Mouse (Mus musculus) embryonic facial prominence, embryonic 11.5 days (tissue): Measurements from ENCODE around the gene Nipbl. TPM values are rescaled to one million over a fixed set of nuclear protein-coding genes. Genes with fewer than 3 reads are reported as not detected.

Source experiments
- ATAC-seq: fragments of 200-750 bp; cut with Nextera tagmentation; replicated peaks from 2 replicates; pipeline ENCODE4 v1.8.0; 2017; ENCODE audit warnings: low read depth; ENCODE audit not compliant: insufficient number of reproducible peaks, low FRiP score, low TSS enrichment
- DNase-seq: peaks from one replicate; pipeline ENCODE4 v3.0.0-alpha.2; 2015; ENCODE audit warnings: low spot score
- H3K27ac ChIP-seq: fragments of 300-500 bp; sonication (generic); replicated peaks from 2 replicates; pipeline ENCODE4 v1.5.1; 2014; ENCODE audit warnings: mild to moderate bottlenecking, low read depth, low read length, control low read depth
- H3K27me3 ChIP-seq: fragments of 300-500 bp; sonication (generic); 2 replicates; pipeline ENCODE4 v1.6.1; 2014; ENCODE audit warnings: mild to moderate bottlenecking, low read length, moderate library complexity, mixed read lengths; ENCODE audit not compliant: control insufficient read depth, insufficient read depth
- H3K36me3 ChIP-seq: fragments of 300-500 bp; sonication (generic); replicated peaks from 2 replicates; pipeline ENCODE4 v1.6.1; 2014; ENCODE audit warnings: low read depth, mild to moderate bottlenecking, low read length, moderate library complexity, mixed read lengths; ENCODE audit not compliant: control insufficient read depth, insufficient read depth
- H3K4me1 ChIP-seq: fragments of 300-500 bp; sonication (generic); 2 replicates; pipeline ENCODE4 v1.6.1; 2014; ENCODE audit warnings: low read length, mixed read lengths; ENCODE audit not compliant: control insufficient read depth, insufficient read depth
- H3K4me2 ChIP-seq: fragments of 300-500 bp; sonication (generic); 2 replicates; pipeline ENCODE4 v1.6.1; 2014; ENCODE audit warnings: low read depth, mild to moderate bottlenecking, control low read depth, low read length, moderate library complexity
- H3K4me3 ChIP-seq: fragments of 300-500 bp; sonication (generic); 2 replicates; pipeline ENCODE4 v1.5.1; 2014; ENCODE audit warnings: low read depth, low read length, control low read depth
- H3K9ac ChIP-seq: fragments of 300-500 bp; sonication (generic); replicated peaks from 2 replicates; pipeline ENCODE4 v1.6.1; 2014; ENCODE audit warnings: mild to moderate bottlenecking, control low read depth, low read length
- H3K9me3 ChIP-seq: fragments of 300-500 bp; sonication (generic); replicated peaks from 2 replicates; pipeline ENCODE4 v1.6.1; 2016; ENCODE audit warnings: mild to moderate bottlenecking, low read length, inconsistent platforms, mixed read lengths; ENCODE audit not compliant: control insufficient read depth
- WGBS: fragments of 180-500 bp; shearing (Covaris S2); extraction: QIAGEN DNeasy Blood & Tissue Kit; methylation state at CpG from one replicate; pipeline ENCODE4 v1.1.7; 2014; 5-methylcytosine and 5-hydroxymethylcytosine counted together
- polyA plus RNA-seq: library from polyadenylated mRNA; unstranded; fragments of >200 nt; fragmentation: Nextera tagmentation; extraction: Ambion mirVana; gene quantifications from 2 replicates; pipeline ENCODE4 v1.2.1, GENCODE M21; 2014

Gene Nipbl
- polyA plus RNA-seq, 1 experiment from 2014 or later, result 23.5 TPM

- no peaks in the 10 kb centered on the region for H3K36me3 ChIP-seq
- H3K9ac ChIP-seq, result no peak overlapping the region
- ATAC-seq (no peak), DNase-seq (no peak)
- H3K9me3 ChIP-seq, result no peaks in the 10 kb centered on the region
- H3K4me3 ChIP-seq, result no peak overlapping the region
- no peaks in the 10 kb centered on the region for H3K4me1 ChIP-seq
- H3K27me3 ChIP-seq, result no peaks in the 10 kb centered on the region
- 94% methylated on average over 1 of the region's 1 CpGs for WGBS
- H3K27ac ChIP-seq, result no peak overlapping the region
- H3K4me2 ChIP-seq, result no peak overlapping the region
Measured at GRCm38 (mm10) chr15:8411873-8412272, 32.4 kb downstream of the Nipbl start.

- Histone ChIP-seq H3K9ac (no peak overlapping the region), H3K9me3 (no peaks in the 10 kb centered on the region), H3K4me2 (no peak overlapping the region), H3K4me1 (no peaks in the 10 kb centered on the region), H3K27me3 (no peaks in the 10 kb centered on the region), H3K27ac (no peak overlapping the region), H3K4me3 (no peak overlapping the region), H3K36me3 (no peaks in the 10 kb centered on the region)
- no peak for ATAC-seq
- DNase-seq, result no peak
- 92% methylated on average over 1 of the region's 1 CpGs for WGBS
Measured at GRCm38 (mm10) chr15:8411168-8411837, 33.0 kb downstream of the Nipbl start.

GRCm38 (mm10) chr15:8407082-8407481, 37.2 kb downstream of the Nipbl start:
- WGBS, result 84% methylated on average over 2 of the region's 2 CpGs

DNA sequence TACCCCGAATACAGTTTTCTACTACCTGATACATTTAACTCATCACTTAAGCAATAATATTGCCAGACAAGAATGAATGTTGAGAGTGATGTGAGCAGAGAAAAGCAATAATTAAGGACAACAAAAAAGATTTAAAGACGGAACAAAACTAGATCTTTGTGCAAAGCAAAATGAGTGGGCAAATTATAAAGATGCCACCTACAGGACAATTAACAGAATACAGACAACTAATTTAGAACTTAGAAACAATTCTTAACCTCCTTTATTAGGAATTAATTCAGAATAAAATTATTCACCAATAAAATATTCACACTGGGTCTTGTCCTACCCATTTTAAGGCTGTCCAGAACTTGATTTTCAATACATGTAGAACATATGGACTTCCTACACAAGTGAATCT, 38.0 kb downstream of the Nipbl start:
- Histone ChIP-seq H3K9ac (no peak overlapping the region), H3K27me3 (no peaks in the 10 kb centered on the region), H3K9me3 (no peaks in the 10 kb centered on the region), H3K36me3 (no peaks in the 10 kb centered on the region), H3K4me3 (no peak overlapping the region), H3K4me2 (no peak overlapping the region), H3K4me1 (no peaks in the 10 kb centered on the region), H3K27ac (no peak overlapping the region)
- DNase-seq, result no peak
- ATAC-seq, result no peak
- WGBS, result 90% methylated on average over 2 of the region's 2 CpGs

More at GRCm38 (mm10) chr15:8407082-8407481, 37.2 kb downstream of the Nipbl start:
- no peak overlapping the region for H3K9ac ChIP-seq
- no peak for ATAC-seq
- H3K9me3 ChIP-seq, result no peaks in the 10 kb centered on the region
- H3K36me3 ChIP-seq, result no peaks in the 10 kb centered on the region
- no peak overlapping the region for H3K4me2 ChIP-seq
- H3K27ac ChIP-seq, result no peak overlapping the region
- H3K27me3 ChIP-seq, result no peaks in the 10 kb centered on the region
- no peaks in the 10 kb centered on the region for H3K4me1 ChIP-seq
- H3K4me3 ChIP-seq, result no peak overlapping the region
- no peak for DNase-seq

GRCm38 (mm10) chr15:8402591-8402990, 41.7 kb downstream of the Nipbl start:
- Histone ChIP-seq H3K36me3 (no peaks in the 10 kb centered on the region), H3K27ac (no peak overlapping the region), H3K9ac (no peak overlapping the region), H3K27me3 (no peaks in the 10 kb centered on the region), H3K4me2 (no peak overlapping the region), H3K4me1 (no peaks in the 10 kb centered on the region), H3K4me3 (no peak overlapping the region), H3K9me3 (no peaks in the 10 kb centered on the region)
- WGBS, result 86% methylated on average over 2 of the region's 2 CpGs
- DNase-seq (no peak), ATAC-seq (no peak)

GRCm38 (mm10) chr15:8401536-8401935, 42.7 kb downstream of the Nipbl start:
- no peaks in the 10 kb centered on the region for H3K9me3 ChIP-seq
- ATAC-seq, result no peak
- H3K4me1 ChIP-seq, result no peaks in the 10 kb centered on the region
- H3K36me3 ChIP-seq, result no peaks in the 10 kb centered on the region
- H3K27ac ChIP-seq, result no peak overlapping the region
- no peak overlapping the region for H3K4me2 ChIP-seq
- 98% methylated on average over 2 of the region's 2 CpGs for WGBS
- H3K9ac ChIP-seq, result no peak overlapping the region
- no peak overlapping the region for H3K4me3 ChIP-seq
- no peaks in the 10 kb centered on the region for H3K27me3 ChIP-seq
- no peak for DNase-seq

DNA sequence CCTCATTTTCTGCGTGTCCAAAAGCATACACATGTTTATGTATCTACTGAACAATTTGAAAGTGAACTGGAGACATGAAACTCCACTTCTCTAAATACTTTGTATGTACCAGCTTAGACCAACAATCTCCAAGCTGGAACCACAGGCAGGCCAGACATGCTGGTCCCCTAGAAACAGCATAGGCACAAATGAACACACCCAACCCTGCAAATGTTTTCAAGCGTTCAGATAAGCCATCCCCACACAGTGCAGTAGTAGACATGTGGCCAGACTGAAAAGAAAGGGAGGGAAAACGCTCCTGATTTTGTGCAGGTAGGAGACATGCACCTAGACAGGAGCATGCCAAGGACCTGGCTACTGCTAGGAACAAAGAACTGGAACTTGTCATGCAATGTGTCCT, 52.5 kb downstream of the Nipbl start:
- Histone ChIP-seq H3K4me2 (no peak overlapping the region), H3K9ac (no peak overlapping the region), H3K9me3 (no peaks in the 10 kb centered on the region), H3K27ac (no peak overlapping the region), H3K27me3 (no peaks in the 10 kb centered on the region), H3K4me1 (no peaks in the 10 kb centered on the region), H3K36me3 (no peaks in the 10 kb centered on the region), H3K4me3 (no peak overlapping the region)
- 93% methylated on average over 3 of the region's 3 CpGs for WGBS
- ATAC-seq (no peak), DNase-seq (no peak)

DNA sequence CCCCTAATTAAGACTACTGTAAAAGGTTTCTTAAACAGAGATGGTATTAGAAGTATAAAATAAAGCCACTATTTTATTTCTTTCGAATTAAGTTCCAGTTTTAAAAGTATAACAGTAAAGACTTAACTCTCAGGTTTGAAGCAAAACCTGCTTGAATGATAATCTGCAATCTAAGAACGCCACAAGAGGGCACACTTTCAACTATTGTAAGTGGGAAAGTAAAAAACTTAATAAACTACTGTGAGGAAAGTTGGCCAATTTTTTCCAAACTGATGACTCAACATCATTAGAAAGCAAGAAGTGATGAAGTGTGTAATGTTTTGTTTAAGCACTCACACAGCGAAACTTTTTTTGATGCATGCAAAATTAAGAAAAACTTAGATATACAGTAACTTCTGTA, 62.0 kb downstream of the Nipbl start:
- H3K36me3 ChIP-seq, result no peaks in the 10 kb centered on the region
- H3K9ac ChIP-seq, result no peak overlapping the region
- H3K9me3 ChIP-seq, result no peaks in the 10 kb centered on the region
- H3K4me1 ChIP-seq, result no peaks in the 10 kb centered on the region
- no peak overlapping the region for H3K4me3 ChIP-seq
- 75% methylated on average over 3 of the region's 3 CpGs for WGBS
- H3K4me2 ChIP-seq, result no peak overlapping the region
- peak; percentile 68 for DNase-seq
- no peak overlapping the region for H3K27ac ChIP-seq
- H3K27me3 ChIP-seq, result no peaks in the 10 kb centered on the region
- no peak for ATAC-seq
